Mouse (Mus musculus) lung, postnatal 0 days (tissue): ENCODE results near the gene Ccnk.

Source experiments
- CTCF ChIP-seq: IDR thresholded peaks from 2 replicates; pipeline ENCODE4 v1.5.1; 2016; ENCODE audit warnings: antibody characterized with exemption, mild to moderate bottlenecking
- EP300 ChIP-seq: IDR thresholded peaks from 2 replicates; pipeline ENCODE4 v1.6.1; 2016; ENCODE audit warnings: antibody characterized with exemption, mild to moderate bottlenecking, control low read depth

- TF ChIP-seq CTCF (no peak), EP300 (no peak)
These were observed 69.6 kb downstream of the Ccnk start for GRCm38 (mm10) chr12:108249019-108249418.
